ENCODE assay signal across 25 mouse cellular contexts in genomic region chr3:101086584-101087445, GRCm38 (mm10). TPM values are rescaled to one million over a fixed set of nuclear protein-coding genes. Genes with fewer than 3 reads are reported as not detected.
DNase-seq lines count a peak whose midpoint lies in the region; ATAC-seq and TF ChIP-seq lines count a peak whose summit lies in the region.
"Had no signal": no experiment of that assay in that cellular context is flagged by ENCODE, and none has a peak within 500 bp of the region (broad histone marks: within the 10 kb centered on the region; RNA-seq: fewer than 3 reads in every experiment).

No protein-coding gene starts in this region.

- H3K4me1 ChIP-seq in forebrain, embryonic 16.5 days (replicated peaks; ENCODE audit: control insufficient read depth, insufficient read depth, low read length) = peaks cover 8% of the 10 kb centered on the region
- H3K4me1 ChIP-seq in forebrain, embryonic 11.5 days (replicated peaks; ENCODE audit: control insufficient read depth, insufficient read depth, low read length) = no peaks in the 10 kb centered on the region
- no peaks in the 10 kb centered on the region for H3K4me1 ChIP-seq in kidney, postnatal 0 days (replicated peaks; ENCODE audit: insufficient read depth, low read length)
- peaks cover 6% of the 10 kb centered on the region; the same call in 1 of the 2 replicates for H3K4me1 ChIP-seq in lung, embryonic 16.5 days (replicated peaks; ENCODE audit: control insufficient read depth, insufficient read depth, low read length)
- no peaks in the 10 kb centered on the region for H3K4me1 ChIP-seq in lung, adult 2 months (ENCODE audit: control insufficient read depth, insufficient read depth, low read length)
- peaks cover 2% of the 10 kb centered on the region; the same call in 1 of the 2 replicates for H3K4me1 ChIP-seq in limb, embryonic 15.5 days
- H3K4me1 ChIP-seq: hindbrain, embryonic 12.5 days had no signal

- ATAC-seq in forebrain, embryonic 16.5 days = peak; percentile 70
- ATAC-seq in forebrain, embryonic 11.5 days (replicated peaks; ENCODE audit: low FRiP score) = no peak
- ATAC-seq in kidney, postnatal 0 days (replicated peaks; ENCODE audit: low FRiP score, low read depth) = no peak
- peak; percentile 64 for ATAC-seq in lung, embryonic 16.5 days (ENCODE audit: low read depth)
- 0 out of 2 replicates have a peak, but pooled peaks have one; percentile 44 for ATAC-seq in limb, embryonic 15.5 days (ENCODE audit: insufficient number of reproducible peaks, low FRiP score, low TSS enrichment, low read depth)
- ATAC-seq: CD4-positive, CD25-positive, alpha-beta regulatory T cell, adult 4 months had no signal

- no peaks in the 10 kb centered on the region for H3K36me3 ChIP-seq in forebrain, embryonic 16.5 days (ENCODE audit: control insufficient read depth, insufficient read depth)
- no peaks in the 10 kb centered on the region for H3K36me3 ChIP-seq in forebrain, embryonic 11.5 days (ENCODE audit: control insufficient read depth, insufficient read depth, low read length)
- H3K36me3 ChIP-seq in kidney, postnatal 0 days (ENCODE audit: insufficient read depth, low read length) = no peaks in the 10 kb centered on the region
- no peaks in the 10 kb centered on the region for H3K36me3 ChIP-seq in lung, embryonic 16.5 days (ENCODE audit: control insufficient read depth, insufficient read depth, low read length)
- H3K36me3 ChIP-seq in limb, embryonic 15.5 days = no peaks in the 10 kb centered on the region
- H3K36me3 ChIP-seq: embryonic facial prominence, embryonic 15.5 days; heart, embryonic 12.5 days; hindbrain, embryonic 12.5 days; neural tube, embryonic 13.5 days had no signal

- DNase-seq in forebrain, embryonic 11.5 days (ENCODE audit: low spot score) = no peak
- peak; percentile 84 for DNase-seq in kidney, postnatal 0 days (ENCODE audit: low spot score)
- DNase-seq in kidney, adult 8-10 months = no peak
- no peak for DNase-seq in lung, adult 2 months
- DNase-seq: adrenal gland, postnatal 25 days; cerebellum, adult 9-10 months; gastrocnemius, postnatal 14 days; heart, postnatal 14 days; kidney, adult 11 months; lung, postnatal 4 days; midbrain, embryonic 14.5 days; retina, postnatal 1 day; right cerebral cortex, postnatal 25 days; thymus, postnatal 14 days had no signal

- no peak for TF ChIP-seq CTCF in kidney, postnatal 0 days (IDR thresholded peaks at IDR 0.05; ENCODE audit: low read depth)
- TF ChIP-seq CTCF in lung, adult 2 months (IDR thresholded peaks at IDR 0.05; ENCODE audit: insufficient read depth, low read length) = no peak

- H3K27ac ChIP-seq in forebrain, embryonic 16.5 days (ENCODE audit: low read length) = no peak overlapping the region
- no peak overlapping the region for H3K27ac ChIP-seq in forebrain, embryonic 11.5 days (ENCODE audit: low read depth, low read length)
- 0 out of 2 replicates have a peak overlapping the region, but pooled peaks have one; percentile 25 for H3K27ac ChIP-seq in kidney, postnatal 0 days
- H3K27ac ChIP-seq in lung, embryonic 16.5 days (ENCODE audit: low read length) = no peak overlapping the region
- no peak overlapping the region for H3K27ac ChIP-seq in limb, embryonic 15.5 days
- H3K27ac ChIP-seq: embryonic facial prominence, embryonic 15.5 days; hindbrain, embryonic 12.5 days; liver, embryonic 14.5 days; neural tube, embryonic 13.5 days had no signal

- H3K27me3 ChIP-seq in forebrain, embryonic 16.5 days (replicated peaks; ENCODE audit: control insufficient read depth, insufficient read depth, low read length) = no peaks in the 10 kb centered on the region
- H3K27me3 ChIP-seq in forebrain, embryonic 11.5 days (ENCODE audit: control insufficient read depth, insufficient read depth, low read length) = no peaks in the 10 kb centered on the region
- no peaks in the 10 kb centered on the region for H3K27me3 ChIP-seq in kidney, postnatal 0 days (ENCODE audit: insufficient read depth, low read length)
- no peaks in the 10 kb centered on the region for H3K27me3 ChIP-seq in lung, embryonic 16.5 days (ENCODE audit: control insufficient read depth, insufficient read depth, low read depth, low read length)
- H3K27me3 ChIP-seq in limb, embryonic 15.5 days = no peaks in the 10 kb centered on the region
- H3K27me3 ChIP-seq: embryonic facial prominence, embryonic 15.5 days; heart, embryonic 12.5 days; hindbrain, embryonic 12.5 days; neural tube, embryonic 13.5 days had no signal

- no peaks in the 10 kb centered on the region for H3K9me3 ChIP-seq in forebrain, embryonic 16.5 days (ENCODE audit: control insufficient read depth, low read length)
- no peaks in the 10 kb centered on the region for H3K9me3 ChIP-seq in forebrain, embryonic 11.5 days (ENCODE audit: control insufficient read depth, low read length)
- no peaks in the 10 kb centered on the region for H3K9me3 ChIP-seq in kidney, postnatal 0 days (replicated peaks; ENCODE audit: low read length)
- H3K9me3 ChIP-seq in lung, embryonic 16.5 days (ENCODE audit: control insufficient read depth, low read length) = no peaks in the 10 kb centered on the region
- H3K9me3 ChIP-seq in limb, embryonic 15.5 days = no peaks in the 10 kb centered on the region
- H3K9me3 ChIP-seq: embryonic facial prominence, embryonic 15.5 days; heart, embryonic 12.5 days; hindbrain, embryonic 12.5 days; neural tube, embryonic 13.5 days had no signal

- no peak overlapping the region for H3K9ac ChIP-seq in forebrain, embryonic 16.5 days (replicated peaks; ENCODE audit: low read depth, low read length)
- no peak overlapping the region for H3K9ac ChIP-seq in forebrain, embryonic 11.5 days (ENCODE audit: low read length)
- H3K9ac ChIP-seq in kidney, postnatal 0 days (ENCODE audit: low read depth, low read length) = no peak overlapping the region
- H3K9ac ChIP-seq in lung, embryonic 16.5 days (ENCODE audit: low read length) = no peak overlapping the region
- H3K9ac ChIP-seq in limb, embryonic 15.5 days = no peak overlapping the region
- H3K9ac ChIP-seq: embryonic facial prominence, embryonic 15.5 days; heart, embryonic 12.5 days; hindbrain, embryonic 12.5 days; liver, embryonic 14.5 days; neural tube, embryonic 13.5 days had no signal

- H3K4me3 ChIP-seq in forebrain, embryonic 16.5 days (replicated peaks; ENCODE audit: low read length) = no peak overlapping the region
- no peak overlapping the region for H3K4me3 ChIP-seq in forebrain, embryonic 11.5 days (ENCODE audit: low read depth, low read length)
- no peak overlapping the region for H3K4me3 ChIP-seq in kidney, postnatal 0 days (replicated peaks; ENCODE audit: low read depth, low read length)
- no peak overlapping the region for H3K4me3 ChIP-seq in lung, embryonic 16.5 days (ENCODE audit: low read length)
- no peak overlapping the region for H3K4me3 ChIP-seq in lung, adult 2 months (replicated peaks; ENCODE audit: extremely low read depth, low read depth, low read length)
- no peak overlapping the region for H3K4me3 ChIP-seq in limb, embryonic 15.5 days
- H3K4me3 ChIP-seq: embryonic facial prominence, embryonic 15.5 days; heart, embryonic 12.5 days; hindbrain, embryonic 12.5 days; myocyte; neural tube, embryonic 13.5 days had no signal

- H3K4me2 ChIP-seq in forebrain, embryonic 16.5 days (ENCODE audit: low read length) = no peak overlapping the region
- no peak overlapping the region for H3K4me2 ChIP-seq in forebrain, embryonic 11.5 days (ENCODE audit: low read depth, low read length, severe bottlenecking)
- no peak overlapping the region for H3K4me2 ChIP-seq in kidney, postnatal 0 days (ENCODE audit: low read length)
- no peak overlapping the region for H3K4me2 ChIP-seq in lung, embryonic 16.5 days (ENCODE audit: low read depth, low read length)
- no peak overlapping the region for H3K4me2 ChIP-seq in limb, embryonic 15.5 days
- H3K4me2 ChIP-seq: embryonic facial prominence, embryonic 15.5 days; heart, embryonic 12.5 days; hindbrain, embryonic 12.5 days; neural tube, embryonic 13.5 days had no signal

- 73% methylated on average over 7 of the region's 7 CpGs for WGBS in forebrain, embryonic 16.5 days
- WGBS in forebrain, embryonic 11.5 days = 89% methylated on average over 7 of the region's 7 CpGs
- WGBS in kidney, postnatal 0 days = 54% methylated on average over 7 of the region's 7 CpGs
- 55% methylated on average over 7 of the region's 7 CpGs for WGBS in lung, embryonic 16.5 days
- 65% methylated on average over 7 of the region's 7 CpGs for whole genome bisulfite sequencing in lung, adult 2 months
- WGBS in limb, embryonic 15.5 days = 33% methylated on average over 7 of the region's 7 CpGs

- no peak for TF ChIP-seq POLR2A in lung, adult 2 months (IDR thresholded peaks at IDR 0.05; ENCODE audit: borderline replicate concordance, extremely low read depth, low read depth, low read length)

RNA-seq across cellular contexts. Expression of gene Ptgfrn, which starts 23.3 kb away (rescaled TPM):
- polyA plus RNA-seq in forebrain, embryonic 16.5 days (2015; fragmentation: Nextera tagmentation; extraction: Ambion mirVana) = 3.2 and 3.4 TPM in 2 replicates
- polyA plus RNA-seq in forebrain, embryonic 11.5 days (2014; fragmentation: Nextera tagmentation; extraction: Ambion mirVana) = 5.1 and 5.3 TPM in 2 replicates
- polyA plus RNA-seq in kidney, postnatal 0 days (2015; fragmentation: Nextera tagmentation; extraction: Ambion mirVana) = 2.1 and 2.5 TPM in 2 replicates
- 4.8 and 5.6 TPM in 2 replicates for polyA plus RNA-seq in lung, embryonic 16.5 days (2015; fragmentation: Nextera tagmentation; extraction: Ambion mirVana)
- 63.0 and 81.5 TPM in 2 replicates for polyA plus RNA-seq in lung, adult 2 months (2012; rRNA removed)
- 7.8 and 8.2 TPM in 2 replicates for polyA plus RNA-seq in limb, embryonic 15.5 days (2015; fragmentation: Nextera tagmentation; extraction: Ambion mirVana)

RNA-seq across cellular contexts. Expression of gene Cd101, which starts 57.5 kb away (rescaled TPM):
- polyA plus RNA-seq in forebrain, embryonic 16.5 days (2015; fragmentation: Nextera tagmentation; extraction: Ambion mirVana) = not detected in 2 replicates
- polyA plus RNA-seq in forebrain, embryonic 11.5 days (2014; fragmentation: Nextera tagmentation; extraction: Ambion mirVana) = 0.07 TPM in 1 of 2 replicates, not detected in the other
- polyA plus RNA-seq in kidney, postnatal 0 days (2015; fragmentation: Nextera tagmentation; extraction: Ambion mirVana) = 0.19 TPM in 1 of 2 replicates, not detected in the other
- 0.28 and 0.39 TPM in 2 replicates for polyA plus RNA-seq in lung, embryonic 16.5 days (2015; fragmentation: Nextera tagmentation; extraction: Ambion mirVana)
- polyA plus RNA-seq in lung, adult 2 months (2012; rRNA removed) = 1.5 and 1.8 TPM in 2 replicates
- polyA plus RNA-seq in limb, embryonic 15.5 days (2015; fragmentation: Nextera tagmentation; extraction: Ambion mirVana) = 0.23 and 0.37 TPM in 2 replicates
- polyA plus RNA-seq: hindbrain, embryonic 12.5 days; midbrain, embryonic 14.5 days; myocyte; testis, adult 2 months had no signal

Comparison
In these comparisons a context has a peak if more than half of its experiments do, and no peak if none do; other contexts are left out.
1. ATAC-seq: peak in forebrain, embryonic 16.5 days (single experiment), lung, embryonic 16.5 days (single experiment) and limb, embryonic 15.5 days (single experiment); none in forebrain, embryonic 11.5 days (single experiment) and kidney, postnatal 0 days (single experiment).